Mouse (Mus musculus) myocyte (in vitro differentiated cells): ENCODE data around the gene Ccdc40.

ENCODE experiments used
- CEBPB ChIP-seq: IDR thresholded peaks from 2 replicates; pipeline ENCODE4 v1.6.1; 2011; ENCODE audit warnings: mild to moderate bottlenecking, moderate library complexity; ENCODE audit not compliant: poor library complexity, insufficient read depth, severe bottlenecking
- E2F4 ChIP-seq: IDR thresholded peaks from one replicate; pipeline ENCODE4 v1.6.1; 2011; ENCODE audit warnings: mild to moderate bottlenecking, control low read depth, moderate library complexity; ENCODE audit not compliant: insufficient read depth
- MAX ChIP-seq: IDR thresholded peaks from one replicate; pipeline ENCODE4 v1.6.1; 2011; ENCODE audit warnings: low read depth, mild to moderate bottlenecking, control low read depth
- MYOG ChIP-seq, 3 experiments: IDR thresholded peaks; one replicate each; pipeline ENCODE4 v1.6.1; 2011; ENCODE audit warnings: control low read depth in 2 of 3, low read depth in 2 of 3, mild to moderate bottlenecking in 2 of 3; ENCODE audit not compliant: insufficient read length in 2 of 3, control insufficient read depth in 1 of 3, insufficient read depth in 1 of 3
- POLR2A ChIP-seq: IDR thresholded peaks from one replicate; pipeline ENCODE4 v1.6.1; 2011; ENCODE audit warnings: low read depth, mild to moderate bottlenecking, control low read depth, moderate library complexity; ENCODE audit not compliant: insufficient read length
- POLR2AphosphoS2 ChIP-seq: IDR thresholded peaks from one replicate; pipeline ENCODE4 v1.6.1; 2011; ENCODE audit warnings: low read depth, control low read depth; ENCODE audit not compliant: insufficient read length
- REST ChIP-seq: IDR thresholded peaks from one replicate; pipeline ENCODE4 v1.6.1; 2011; ENCODE audit warnings: mild to moderate bottlenecking, control low read depth, moderate library complexity; ENCODE audit not compliant: insufficient read depth, insufficient read length
- SRF ChIP-seq: IDR thresholded peaks from one replicate; pipeline ENCODE4 v1.6.1; 2011; ENCODE audit warnings: low read depth; ENCODE audit not compliant: control insufficient read depth, insufficient read length
- TCF3 ChIP-seq: IDR thresholded peaks from one replicate; pipeline ENCODE4 v1.6.1; 2011; ENCODE audit warnings: low read depth, control low read depth; ENCODE audit not compliant: insufficient read length
- USF1 ChIP-seq: IDR thresholded peaks from one replicate; pipeline ENCODE4 v1.6.1; 2011; ENCODE audit warnings: low read depth, mild to moderate bottlenecking, control low read depth, moderate library complexity

DNA sequence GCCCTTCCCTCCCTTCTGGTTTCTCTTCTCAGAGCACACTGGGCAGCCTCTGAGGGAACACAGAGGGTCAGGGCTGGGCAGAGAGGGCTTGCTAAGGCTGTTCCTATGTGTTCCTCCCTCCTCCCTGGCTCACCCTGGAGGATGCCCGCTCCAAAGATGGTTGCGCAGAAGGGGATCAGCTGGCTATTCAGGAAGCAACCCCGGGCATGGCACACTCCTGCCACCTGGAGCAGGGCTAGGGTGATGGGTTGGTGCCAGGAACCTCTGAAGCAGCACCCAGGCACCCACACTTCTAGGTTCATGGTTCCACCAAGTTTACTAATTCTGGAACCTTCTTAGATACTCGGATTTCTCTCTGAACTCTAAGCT, 29.2 kb upstream of the Ccdc40 start:
- TF ChIP-seq POLR2A: no peak
- no peak for TF ChIP-seq CEBPB
- no peak for TF ChIP-seq REST
- TF ChIP-seq USF1: no peak
- no peak for TF ChIP-seq E2F4
- no peak for TF ChIP-seq SRF
- TF ChIP-seq MAX: no peak
- no peak for TF ChIP-seq MYOG (IDR thresholded peaks at IDR 0.05; ENCODE audit: control insufficient read depth in 1 of 3, insufficient read depth in 1 of 3, insufficient read length in 2 of 3, low read depth in 2 of 3)
- no peak for TF ChIP-seq TCF3
- no peak for TF ChIP-seq POLR2AphosphoS2
